Mouse (Mus musculus): ENCODE measurements around the gene Phlpp1.

- TF ChIP-seq CTCF (conservative IDR thresholded peaks at IDR 0.05; ENCODE audit: low read length) (no peak), POU5F1 (IDR thresholded peaks at IDR 0.05; ENCODE audit: borderline replicate concordance, low read length) (no peak), NANOG (IDR thresholded peaks at IDR 0.05; ENCODE audit: borderline replicate concordance, low read length) (no peak)
Measured at GRCm38 (mm10) chr1:106138691-106139090, 32.9 kb upstream of the Phlpp1 start.

Data from E14TG2a.4 (cell line).